Mouse (Mus musculus) left cerebral cortex, postnatal 10 days (tissue): Measurements from ENCODE around the gene Zdhhc19. TPM values are rescaled to one million over a fixed set of nuclear protein-coding genes. Genes with fewer than 3 reads are reported as not detected.
"Not testable (repeated sequence)": the region's sequence is repeated elsewhere in the genome, so short reads cannot be mapped to it uniquely, and the experiment has no call there.

ENCODE experiments used
- DNase-seq, 2 experiments: peaks; one replicate each; pipeline ENCODE4 v3.0.0; 2021 to 2022; ENCODE audit warnings: low spot score in 2 of 2, mixed read lengths in 1 of 2; ENCODE audit errors: extremely low spot score in 1 of 2
- intact Hi-C: fragments of 180-260 bp; cut with DNase I; formaldehyde crosslinking; loops from one replicate; pipeline ENCODE4 v1.15.1; 2025
- total RNA-seq, 2 experiments: library from RNA; stranded (reverse); gene quantifications; 2 replicates each; pipeline ENCODE4 v1.2.3; 2021

Zdhhc19 gene
- total RNA-seq, 2 experiments from 2014 or later: not detected

GRCm38 (mm10) chr16:32484431-32484871 is 11.6 kb upstream of the Zdhhc19 start:
- no peak for DNase-seq
- intact Hi-C loops: no loop called here

- intact Hi-C loops: no loop called here
Measured at GRCm38 (mm10) chr16:32485209-32485608, 10.9 kb upstream of the Zdhhc19 start.

GRCm38 (mm10) chr16:32486046-32486445 is 10.0 kb upstream of the Zdhhc19 start:
- no peak for DNase-seq
- intact Hi-C loops: no loop called here

More at GRCm38 (mm10) chr16:32485209-32485608, 10.9 kb upstream of the Zdhhc19 start:
- no peak for DNase-seq

GRCm38 (mm10) chr16:32487234-32488111 is 8.6 kb upstream of the Zdhhc19 start, which contains the start of gene Slc51a:
TSS of gene Slc51a (minus strand) at chr16:32487879.
- intact Hi-C loops: no loop called here

GRCm38 (mm10) chr16:32488939-32489338 is 7.1 kb upstream of the Zdhhc19 start:
- no peak for DNase-seq
- intact Hi-C loops: no loop called here

More at GRCm38 (mm10) chr16:32487234-32488111, 8.6 kb upstream of the Zdhhc19 start, which contains the start of gene Slc51a:
- no peak for DNase-seq

- intact Hi-C loops, DNase-seq: not testable (repeated sequence)
Measured at GRCm38 (mm10) chr16:32494371-32494770, 1.7 kb upstream of the Zdhhc19 start.

- DNase-seq: no peak
- intact Hi-C loops: no loop called here
Measured at GRCm38 (mm10) chr16:32498996-32499395, 2.9 kb downstream of the Zdhhc19 start.

- intact Hi-C loops: no loop called here
- peak; percentile 70 to 87 for DNase-seq
Measured at GRCm38 (mm10) chr16:32499430-32500037, 3.5 kb downstream of the Zdhhc19 start.

GRCm38 (mm10) chr16:32501459-32501858 is 5.4 kb downstream of the Zdhhc19 start:
- DNase-seq: no peak
- intact Hi-C loops: no loop called here

GRCm38 (mm10) chr16:32502621-32503335 is 6.7 kb downstream of the Zdhhc19 start:
- no peak for DNase-seq
- intact Hi-C loops: no loop called here

- no peak for DNase-seq
Measured at GRCm38 (mm10) chr16:32503633-32504032, 7.6 kb downstream of the Zdhhc19 start.

GRCm38 (mm10) chr16:32506298-32506697 is 10.2 kb downstream of the Zdhhc19 start:
- no peak for DNase-seq
- intact Hi-C loops: loop anchor here (2.0 to 5.0 kb wide), 3 partner anchors 106 to 183 kb away; no protein-coding TSS in a partner anchor

More at GRCm38 (mm10) chr16:32503633-32504032, 7.6 kb downstream of the Zdhhc19 start:
- intact Hi-C loops: no loop called here

GRCm38 (mm10) chr16:32506868-32507267 is 10.8 kb downstream of the Zdhhc19 start:
- DNase-seq: no peak
- intact Hi-C loops: loop anchor here (2.0 to 5.0 kb wide), 3 partner anchors 105 to 182 kb away; no protein-coding TSS in a partner anchor

GRCm38 (mm10) chr16:32507407-32507806 is 11.3 kb downstream of the Zdhhc19 start:
- intact Hi-C loops: loop anchor here (2.0 to 5.0 kb wide), 3 partner anchors 105 to 181 kb away; no protein-coding TSS in a partner anchor
- DNase-seq: peak in 1 of 2 experiments; percentile 75

GRCm38 (mm10) chr16:32508035-32508434 is 12.0 kb downstream of the Zdhhc19 start:
- intact Hi-C loops: loop anchor here (5.0 kb wide), 2 partner anchors 104 to 129 kb away; no protein-coding TSS in a partner anchor
- no peak for DNase-seq

GRCm38 (mm10) chr16:32508506-32509065 is 12.5 kb downstream of the Zdhhc19 start:
- no peak for DNase-seq
- intact Hi-C loops: loop anchor here (5.0 kb wide), 2 partner anchors 104 to 129 kb away; no protein-coding TSS in a partner anchor

- no peak for DNase-seq
- intact Hi-C loops: loop anchor here (5.0 kb wide), 2 partner anchors 103 to 128 kb away; no protein-coding TSS in a partner anchor
Measured at GRCm38 (mm10) chr16:32509066-32509942, 13.2 kb downstream of the Zdhhc19 start.
